Mouse (Mus musculus) hindbrain, embryonic 11.5 days (tissue): ENCODE measurements around the gene Gpr12. TPM values are rescaled to one million over a fixed set of nuclear protein-coding genes. Genes with fewer than 3 reads are reported as not detected.
A peak's percentile ranks its signal among the peaks of the same experiment; 100 is the strongest.
"Not testable (repeated sequence)": the region's sequence is repeated elsewhere in the genome, so short reads cannot be mapped to it uniquely, and the experiment has no call there.

Source experiments
- ATAC-seq: fragments of 200-750 bp; cut with Nextera tagmentation; 2 replicates; pipeline ENCODE4 v1.8.0; 2017; ENCODE audit warnings: mild to moderate bottlenecking, moderate TSS enrichment, moderate library complexity; ENCODE audit not compliant: low FRiP score
- DNase-seq: peaks from one replicate; pipeline ENCODE4 v3.0.0-alpha.2; 2015; ENCODE audit warnings: low spot score
- H3K27ac ChIP-seq: fragments of 300-500 bp; sonication (generic); 2 replicates; pipeline ENCODE4 v1.5.1; 2014; ENCODE audit warnings: mild to moderate bottlenecking, low read depth, low read length
- H3K27me3 ChIP-seq: fragments of 300-500 bp; sonication (generic); 2 replicates; pipeline ENCODE4 v1.6.1; 2014; ENCODE audit warnings: mild to moderate bottlenecking, low read length, moderate library complexity, mixed read lengths; ENCODE audit not compliant: control insufficient read depth, insufficient read depth
- H3K36me3 ChIP-seq: fragments of 300-500 bp; sonication (generic); 2 replicates; pipeline ENCODE4 v1.6.1; 2014; ENCODE audit warnings: mild to moderate bottlenecking, low read length, moderate library complexity, mixed read lengths; ENCODE audit not compliant: control insufficient read depth, insufficient read depth
- H3K4me1 ChIP-seq: fragments of 300-500 bp; sonication (generic); replicated peaks from 2 replicates; pipeline ENCODE4 v1.6.1; 2014; ENCODE audit warnings: low read length, mixed read lengths; ENCODE audit not compliant: control insufficient read depth, insufficient read depth
- H3K4me2 ChIP-seq: fragments of 300-500 bp; sonication (generic); replicated peaks from 2 replicates; pipeline ENCODE4 v1.6.1; 2014; ENCODE audit warnings: mild to moderate bottlenecking, low read depth, low read length
- H3K4me3 ChIP-seq: fragments of 300-500 bp; sonication (generic); 2 replicates; pipeline ENCODE4 v1.5.1; 2014; ENCODE audit warnings: low read depth, low read length
- H3K9ac ChIP-seq: fragments of 300-500 bp; sonication (generic); 2 replicates; pipeline ENCODE4 v1.6.1; 2014; ENCODE audit warnings: low read depth, low read length
- H3K9me3 ChIP-seq: fragments of 300-500 bp; sonication (generic); 2 replicates; pipeline ENCODE4 v1.6.1; 2016; ENCODE audit warnings: low read length; ENCODE audit not compliant: control insufficient read depth
- WGBS: fragments of 180-500 bp; shearing (Covaris S2); extraction: QIAGEN DNeasy Blood & Tissue Kit; methylation state at CpG from one replicate; pipeline ENCODE4 v1.1.7; 2014; 5-methylcytosine and 5-hydroxymethylcytosine counted together
- polyA plus RNA-seq: library from polyadenylated mRNA; unstranded; fragments of >200 nt; fragmentation: Nextera tagmentation; extraction: Ambion mirVana; gene quantifications from 2 replicates; pipeline ENCODE4 v1.2.1, GENCODE M21; 2014

Gene Gpr12
- polyA plus RNA-seq, 1 experiment from 2014 or later = 0.14 TPM

GRCm38 (mm10) chr5:146609646-146610045 is 24.6 kb upstream of the Gpr12 start:
- Histone ChIP-seq H3K9ac (no peak overlapping the region), H3K4me1 (no peaks in the 10 kb centered on the region), H3K27ac (no peak overlapping the region), H3K27me3 (no peaks in the 10 kb centered on the region), H3K36me3 (no peaks in the 10 kb centered on the region), H3K4me3 (no peak overlapping the region), H3K9me3 (no peaks in the 10 kb centered on the region), H3K4me2 (no peak overlapping the region)
- ATAC-seq = no peak
- 43% methylated on average over 10 of the region's 10 CpGs for WGBS
- DNase-seq = peak; percentile 43

- Histone ChIP-seq H3K36me3 (no peaks in the 10 kb centered on the region), H3K9ac (no peak overlapping the region), H3K27ac (no peak overlapping the region), H3K4me3 (no peak overlapping the region), H3K27me3 (no peaks in the 10 kb centered on the region), H3K4me2 (no peak overlapping the region), H3K9me3 (no peaks in the 10 kb centered on the region), H3K4me1 (no peaks in the 10 kb centered on the region)
- ATAC-seq (no peak), DNase-seq (no peak)
- WGBS = 85% methylated on average over 5 of the region's 5 CpGs
These were observed 22.8 kb upstream of the Gpr12 start for GRCm38 (mm10) chr5:146607816-146608215.

- 89% methylated on average over 5 of the region's 5 CpGs for WGBS
- ATAC-seq = no peak
These were observed 21.9 kb upstream of the Gpr12 start for GRCm38 (mm10) chr5:146606895-146607294.

GRCm38 (mm10) chr5:146606221-146606620 is 21.2 kb upstream of the Gpr12 start:
- H3K9me3 ChIP-seq = no peaks in the 10 kb centered on the region

More at GRCm38 (mm10) chr5:146606895-146607294, 21.9 kb upstream of the Gpr12 start:
- Histone ChIP-seq H3K9me3 (no peaks in the 10 kb centered on the region), H3K4me3 (no peak overlapping the region), H3K36me3 (no peaks in the 10 kb centered on the region), H3K9ac (no peak overlapping the region), H3K4me1 (no peaks in the 10 kb centered on the region), H3K4me2 (no peak overlapping the region), H3K27ac (no peak overlapping the region), H3K27me3 (no peaks in the 10 kb centered on the region)
- no peak for DNase-seq

GRCm38 (mm10) chr5:146599970-146600369 is 14.9 kb upstream of the Gpr12 start:
- no peak for DNase-seq
- H3K9me3 ChIP-seq = no peaks in the 10 kb centered on the region
- WGBS = 81% methylated on average over 5 of the region's 5 CpGs

More at GRCm38 (mm10) chr5:146606221-146606620, 21.2 kb upstream of the Gpr12 start:
- Histone ChIP-seq H3K27ac (no peak overlapping the region), H3K4me2 (no peak overlapping the region), H3K36me3 (no peaks in the 10 kb centered on the region), H3K9ac (no peak overlapping the region), H3K27me3 (no peaks in the 10 kb centered on the region), H3K4me1 (no peaks in the 10 kb centered on the region), H3K4me3 (no peak overlapping the region)
- 83% methylated on average over 5 of the region's 5 CpGs for WGBS
- DNase-seq = no peak
- ATAC-seq = no peak

GRCm38 (mm10) chr5:146599216-146599615 is 14.2 kb upstream of the Gpr12 start:
- H3K9ac ChIP-seq, ATAC-seq, H3K27me3 ChIP-seq, H3K4me1 ChIP-seq, H3K27ac ChIP-seq, H3K36me3 ChIP-seq, H3K9me3 ChIP-seq, H3K4me3 ChIP-seq, DNase-seq, H3K4me2 ChIP-seq: not testable (repeated sequence)
- 76% methylated on average over 7 of the region's 7 CpGs for WGBS

More at GRCm38 (mm10) chr5:146599970-146600369, 14.9 kb upstream of the Gpr12 start:
- H3K27ac ChIP-seq = no peak overlapping the region
- no peaks in the 10 kb centered on the region for H3K4me1 ChIP-seq
- no peak overlapping the region for H3K9ac ChIP-seq
- no peaks in the 10 kb centered on the region for H3K36me3 ChIP-seq
- H3K4me3 ChIP-seq = no peak overlapping the region
- ATAC-seq = no peak
- no peak overlapping the region for H3K4me2 ChIP-seq
- peaks cover 3% of the 10 kb centered on the region for H3K27me3 ChIP-seq

GRCm38 (mm10) chr5:146598215-146599119 is 13.4 kb upstream of the Gpr12 start:
- no peaks in the 10 kb centered on the region for H3K4me1 ChIP-seq
- H3K4me2 ChIP-seq = no peak overlapping the region
- H3K9ac ChIP-seq = no peak overlapping the region
- no peaks in the 10 kb centered on the region for H3K9me3 ChIP-seq
- DNase-seq (no peak), ATAC-seq (no peak)
- H3K27ac ChIP-seq = no peak overlapping the region
- peaks cover 3% of the 10 kb centered on the region for H3K27me3 ChIP-seq
- WGBS = 92% methylated on average over 27 of the region's 27 CpGs
- no peaks in the 10 kb centered on the region for H3K36me3 ChIP-seq
- no peak overlapping the region for H3K4me3 ChIP-seq

- Histone ChIP-seq H3K27me3 (peaks cover 3% of the 10 kb centered on the region), H3K9me3 (no peaks in the 10 kb centered on the region), H3K4me1 (no peaks in the 10 kb centered on the region), H3K36me3 (no peaks in the 10 kb centered on the region), H3K4me2 (no peak overlapping the region), H3K4me3 (no peak overlapping the region), H3K27ac (no peak overlapping the region), H3K9ac (no peak overlapping the region)
- DNase-seq (no peak), ATAC-seq (no peak)
- WGBS = 94% methylated on average over 10 of the region's 10 CpGs
These were observed 12.4 kb upstream of the Gpr12 start for GRCm38 (mm10) chr5:146597503-146597874.
